Mouse (Mus musculus) urinary bladder, postnatal 10 days (tissue): ENCODE data around the gene Eln.

Experiments used
- DNase-seq: peaks from one replicate; pipeline ENCODE4 v3.0.0; 2022; ENCODE audit warnings: low spot score

Gene Eln

DNA sequence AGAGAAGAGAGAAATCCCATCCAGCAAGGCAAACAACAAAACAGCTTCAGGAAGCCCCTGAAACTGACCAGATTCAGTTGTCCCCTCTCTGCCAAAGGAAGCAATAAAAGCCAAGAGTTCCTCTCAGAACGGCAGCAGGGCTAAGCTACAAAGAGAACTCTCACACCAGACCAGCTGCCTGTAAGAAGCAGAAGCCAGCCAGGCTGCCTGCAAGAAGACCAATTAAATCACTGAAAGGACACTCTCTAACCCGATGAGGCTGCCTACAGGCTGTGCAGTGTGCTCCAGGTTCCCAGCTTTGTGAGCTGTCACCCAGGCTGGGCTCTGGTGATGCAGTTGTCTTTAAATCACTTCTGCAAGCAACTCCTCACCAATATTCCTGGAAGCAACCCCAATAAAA, 63.3 kb downstream of the Eln start:
- no peak for DNase-seq

DNA sequence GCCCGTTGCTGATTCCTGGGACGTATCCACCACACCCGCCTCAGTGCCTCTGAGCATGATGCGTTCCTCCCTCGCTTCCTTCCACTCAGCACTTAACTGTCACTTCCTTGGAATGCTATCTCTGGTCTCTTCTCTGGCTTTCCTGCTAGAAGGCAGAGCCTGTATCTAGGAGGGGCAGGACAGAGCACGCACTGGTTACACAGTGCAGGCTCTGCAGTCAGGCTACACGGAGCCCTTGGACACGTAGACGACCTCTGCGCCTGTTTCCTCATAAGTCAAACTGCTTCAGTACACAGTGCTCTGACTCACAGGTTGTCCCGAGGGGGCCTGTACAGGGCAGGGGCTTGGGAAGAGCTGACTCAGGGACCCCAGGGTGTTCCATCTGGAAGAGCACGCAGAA, 66.9 kb downstream of the Eln start:
- DNase-seq, result no peak

- no peak for DNase-seq
Observed at GRCm38 (mm10) chr5:134678827-134679546, 68.1 kb downstream of the Eln start.

GRCm38 (mm10) chr5:134678031-134678430, 69.1 kb downstream of the Eln start:
- no peak for DNase-seq

DNA sequence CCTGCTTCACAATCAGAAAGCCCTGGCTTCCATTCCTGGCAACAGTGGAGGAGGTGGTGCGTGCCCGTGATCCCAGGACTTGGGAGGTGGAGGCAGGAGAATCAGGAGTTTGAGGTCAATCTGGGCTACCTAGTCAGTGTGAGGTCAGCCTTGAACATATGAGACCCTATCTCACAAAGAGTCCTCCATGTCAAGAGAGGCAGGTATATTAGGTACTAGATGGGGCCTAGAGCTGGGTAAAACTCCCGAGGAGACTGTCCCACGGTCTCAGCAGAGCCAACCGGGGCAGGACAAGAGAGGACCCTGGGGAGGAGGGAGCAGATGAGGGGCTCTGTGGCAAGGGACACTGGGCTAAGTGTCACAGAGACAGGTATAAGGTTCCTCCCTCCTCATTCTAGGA, 69.6 kb downstream of the Eln start:
- DNase-seq, result no peak

DNA sequence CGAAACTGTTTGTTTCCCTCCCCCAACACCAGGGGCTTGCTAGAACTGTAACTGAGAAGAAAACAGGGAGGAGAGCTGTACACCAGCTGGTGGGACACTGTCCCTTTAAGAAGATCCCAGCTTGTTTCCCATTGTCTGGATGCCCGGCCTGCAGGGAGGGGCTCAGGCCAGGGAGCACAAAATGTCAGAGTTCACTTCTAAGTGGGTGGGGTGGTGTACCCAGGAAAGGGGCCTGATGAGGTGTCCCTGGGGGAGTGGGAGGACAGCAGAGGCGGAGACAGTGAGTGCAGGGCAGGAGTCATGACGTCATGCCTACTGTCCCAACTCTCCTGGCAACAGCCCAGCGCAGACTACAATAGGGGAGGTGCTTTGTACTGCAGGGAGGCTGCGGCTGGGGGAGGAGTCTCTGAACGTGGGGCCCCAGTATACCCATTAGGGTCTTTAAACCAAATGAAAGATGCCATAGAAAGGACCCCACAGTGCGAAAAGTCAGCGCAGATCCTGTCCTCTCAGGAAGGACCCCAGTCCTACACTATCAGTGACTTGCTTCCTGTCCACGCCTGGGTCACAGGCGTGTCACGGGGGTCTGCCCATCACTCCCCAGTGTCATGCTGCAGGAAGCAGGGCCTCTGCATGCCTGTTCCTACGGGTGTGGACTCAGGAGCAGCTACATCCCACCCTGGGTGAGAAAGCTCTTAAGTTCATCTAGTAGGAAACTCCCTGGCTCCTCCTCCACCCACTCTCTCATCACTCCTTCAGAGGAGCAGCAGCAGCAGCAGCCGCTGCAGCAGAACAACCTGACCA, 71.0 kb downstream of the Eln start:
- DNase-seq, result no peak

GRCm38 (mm10) chr5:134674977-134675376, 72.1 kb downstream of the Eln start:
- no peak for DNase-seq

DNA sequence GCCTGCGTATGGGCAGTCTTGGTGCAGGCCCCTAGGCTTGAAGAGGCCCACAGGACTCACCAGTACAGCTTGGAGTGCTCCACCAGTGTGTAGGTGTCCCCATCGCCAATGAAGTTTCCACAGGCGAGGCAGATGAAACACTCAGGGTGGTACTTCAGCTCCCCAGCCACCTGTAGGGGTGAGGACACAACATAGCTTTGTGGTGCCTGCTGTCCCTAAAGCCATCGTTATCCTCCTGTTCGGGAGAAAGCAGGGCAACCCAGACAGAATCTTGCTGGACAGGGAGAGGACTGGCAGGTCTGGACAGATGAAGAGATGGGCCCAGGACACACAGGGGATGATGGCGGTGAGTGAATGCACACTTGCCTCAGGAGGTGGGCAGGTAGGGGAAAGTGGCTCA, 74.5 kb downstream of the Eln start:
- no peak for DNase-seq

GRCm38 (mm10) chr5:134672198-134672516, 75.0 kb downstream of the Eln start:
- no peak for DNase-seq

GRCm38 (mm10) chr5:134671335-134672197, 75.6 kb downstream of the Eln start:
- no peak for DNase-seq

DNA sequence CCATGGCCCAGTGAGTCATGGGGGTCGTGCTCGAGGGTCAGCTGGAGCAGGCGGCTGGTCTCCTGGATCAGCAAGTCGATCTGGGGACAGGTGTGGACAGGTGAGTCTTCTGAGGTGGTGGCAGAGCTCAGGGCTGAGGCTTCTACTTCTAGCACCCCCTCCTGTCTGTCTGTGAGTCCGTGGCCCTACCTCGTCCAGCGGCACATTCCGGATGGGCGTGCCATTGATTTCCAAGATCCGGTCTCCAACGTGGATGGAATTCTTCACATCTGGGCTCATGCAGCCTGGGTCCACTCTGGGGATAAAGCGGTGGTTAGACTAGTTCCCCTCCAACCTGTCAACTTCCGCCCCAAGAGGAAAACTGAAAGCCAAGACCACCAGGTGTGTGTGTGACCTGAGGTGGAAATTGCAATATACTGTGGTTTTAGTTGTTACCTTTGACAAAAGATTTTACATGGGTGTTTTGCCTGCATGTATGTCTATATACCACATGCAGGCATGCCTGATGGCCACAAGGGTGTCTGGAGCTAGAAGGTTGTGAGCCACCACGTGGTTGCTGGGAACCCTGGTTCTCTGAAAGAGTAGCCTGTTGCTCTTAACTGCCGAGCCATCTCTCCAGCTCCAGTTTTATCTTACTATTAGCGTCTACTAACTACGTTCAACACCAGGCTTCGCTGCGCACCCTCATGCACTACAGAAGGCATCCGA, 78.0 kb downstream of the Eln start:
- DNase-seq, result no peak

DNA sequence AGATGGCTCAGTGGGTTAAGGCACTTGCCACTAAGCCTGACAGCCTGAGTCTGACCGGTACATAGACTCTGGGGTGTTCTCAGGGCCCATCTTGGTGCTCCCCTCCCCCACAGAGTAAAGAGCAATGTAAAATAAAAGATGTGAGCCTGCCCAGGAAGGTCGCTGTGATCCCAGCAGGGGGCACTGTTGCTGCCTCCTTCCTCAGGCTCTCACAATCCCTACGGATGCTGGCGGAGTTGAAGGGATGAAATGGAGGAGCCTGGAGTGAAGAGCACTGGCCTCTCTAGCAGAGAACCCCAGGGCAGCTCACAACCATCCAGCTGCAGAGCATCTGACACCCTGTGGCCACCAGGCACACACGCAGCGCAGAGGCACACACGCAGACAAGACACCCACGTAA, 78.6 kb downstream of the Eln start:
- no peak for DNase-seq

GRCm38 (mm10) chr5:134656708-134657107, 90.4 kb downstream of the Eln start:
- no peak for DNase-seq
